Mouse (Mus musculus): ENCODE data around the gene Adk.

GRCm38 (mm10) chr14:21034791-21035190 is 17.6 kb upstream of the Adk start:
- TF ChIP-seq CTCF (IDR thresholded peaks at IDR 0.05; ENCODE audit: control insufficient read depth, insufficient read depth, low read length): no peak
- no peak for TF ChIP-seq POLR2A (IDR thresholded peaks at IDR 0.05; ENCODE audit: borderline replicate concordance, control insufficient read depth, low read depth, low read length)
